Mouse (Mus musculus) embryonic fibroblast, embryonic 13.5 days (primary cell): ENCODE measurements at regions not wholly inside any gene's neighbourhood (a gene's known extent, or its start where the extent isn't known, plus 50 kb on each side); places are given as distances from the start of the nearest gene placed in this dataset.

Experiments
- CTCF ChIP-seq: IDR thresholded peaks from 2 replicates; pipeline ENCODE4 v1.5.1; 2011; ENCODE audit warnings: mild to moderate bottlenecking, control low read depth, low read length, moderate library complexity, borderline replicate concordance; ENCODE audit not compliant: insufficient read depth
- POLR2A ChIP-seq: IDR thresholded peaks from 2 replicates; pipeline ENCODE4 v1.6.1; 2011; ENCODE audit warnings: low read depth, mild to moderate bottlenecking, control low read depth, low read length, moderate library complexity

DNA sequence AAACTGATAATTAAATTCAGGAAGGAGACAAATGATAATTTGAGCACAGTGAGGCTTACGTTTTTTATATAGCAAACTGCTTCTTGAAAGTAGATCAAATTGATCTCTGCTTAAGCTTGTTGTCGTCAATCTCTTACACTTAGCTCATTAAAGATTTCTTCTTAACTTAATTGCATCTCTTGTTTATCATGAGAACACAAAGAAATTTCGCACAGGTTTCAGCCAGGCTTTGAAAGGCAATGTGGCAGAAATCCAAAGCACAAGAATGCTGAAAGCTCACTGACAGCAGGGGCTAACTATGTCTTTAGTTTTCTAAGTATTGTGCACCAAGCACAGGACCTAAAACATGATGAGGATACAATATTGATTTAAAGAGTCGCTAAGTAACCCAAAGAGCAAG, 422.3 kb upstream of the A1bg start:
- TF ChIP-seq CTCF (no peak), POLR2A (no peak)
